Mouse (Mus musculus): ENCODE results near the gene Cand2.

The Cand2 gene

DNA sequence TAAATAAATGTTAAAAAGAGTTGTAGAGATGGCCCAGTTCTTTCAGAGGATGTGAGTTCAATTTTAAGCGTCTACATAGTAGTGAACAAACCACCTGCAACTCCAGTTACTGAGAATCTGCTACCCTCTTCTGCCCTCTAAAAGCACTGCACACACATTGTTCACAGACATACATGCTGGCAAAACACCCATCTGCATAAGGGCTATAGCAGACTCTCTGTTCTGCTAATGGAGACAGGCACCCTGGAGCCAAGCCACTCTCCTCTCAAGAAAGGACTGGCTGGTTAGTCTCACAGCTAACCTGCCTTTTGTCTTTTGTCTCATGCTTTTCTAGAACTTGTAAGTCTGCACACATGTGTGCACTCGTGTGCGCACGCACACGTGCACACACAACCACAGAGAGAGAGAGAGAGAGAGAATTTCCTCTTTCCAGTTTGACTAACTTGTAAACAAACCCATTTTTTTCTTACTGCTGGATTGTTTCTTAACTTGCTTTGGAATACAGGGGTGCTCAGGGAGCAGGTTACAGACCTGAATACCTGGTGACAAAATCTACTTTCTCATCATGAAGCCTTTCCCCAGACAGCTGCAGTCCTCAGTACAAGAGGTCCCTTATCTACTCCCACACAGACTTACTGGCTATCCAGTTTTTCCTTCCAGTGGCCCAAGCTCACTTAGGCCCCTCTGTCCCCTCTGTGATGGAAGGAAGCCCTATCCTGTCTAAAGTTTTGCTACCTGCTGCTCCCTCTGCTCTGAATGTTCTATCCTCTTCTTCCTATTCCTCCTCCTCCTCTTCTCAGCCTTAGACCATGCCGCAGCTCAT, 56.7 kb downstream of the Cand2 start:
- no peak for DNase-seq (ENCODE audit: low read depth, low spot score)

DNA sequence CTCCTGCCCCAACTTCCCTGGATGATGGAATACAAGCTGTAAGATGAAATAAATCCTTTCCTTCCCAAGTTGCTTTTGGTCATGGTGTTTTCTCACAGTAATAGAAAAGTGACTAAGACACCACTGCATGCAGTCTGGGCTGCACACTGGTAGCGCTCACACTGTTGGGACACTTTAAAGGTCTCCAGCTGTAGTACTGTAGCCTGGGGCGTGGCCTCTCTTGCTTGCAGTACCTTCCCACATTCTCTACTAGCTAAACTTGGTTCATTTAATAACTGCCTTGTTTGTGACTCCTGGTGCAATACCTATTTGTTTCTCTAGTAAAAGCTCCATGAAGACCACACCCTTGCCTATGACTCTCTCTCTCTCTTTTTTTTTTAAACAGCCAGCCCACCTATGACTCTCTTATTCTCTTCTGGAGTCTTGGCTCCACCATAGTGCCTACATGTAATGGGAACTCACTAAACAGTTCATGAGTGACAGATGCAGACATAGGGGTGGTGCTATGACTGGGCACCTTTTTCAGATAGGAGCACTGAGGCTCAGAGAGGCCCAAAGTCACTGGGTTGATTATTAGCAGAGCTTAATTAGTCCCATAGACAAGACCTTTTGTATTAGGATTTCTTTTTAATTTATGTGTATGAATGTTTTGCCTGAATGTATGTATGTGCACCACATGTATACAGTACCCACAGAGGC, 58.0 kb downstream of the Cand2 start:
- no peak for DNase-seq (ENCODE audit: low read depth, low spot score)

DNA sequence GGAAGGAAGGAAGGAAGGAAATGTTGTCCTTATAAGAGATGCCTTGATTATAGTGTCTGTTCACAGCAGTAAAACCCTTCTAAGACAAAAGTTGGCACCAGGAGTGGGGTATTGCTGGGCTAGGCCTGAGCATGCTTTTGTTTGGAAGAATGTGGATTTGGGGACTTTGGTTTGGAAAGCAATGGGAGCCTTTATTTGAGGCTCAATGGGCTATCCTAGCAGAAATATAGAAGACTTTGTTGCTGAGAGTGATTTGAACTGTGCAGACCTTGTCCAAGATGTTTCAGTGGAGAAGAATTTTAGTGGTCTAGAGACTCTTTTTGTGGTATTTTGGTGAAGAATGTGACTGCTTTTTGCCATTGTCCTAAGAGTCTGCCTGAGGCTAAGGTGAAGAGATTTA, 59.5 kb downstream of the Cand2 start:
- DNase-seq (ENCODE audit: low read depth, low spot score), result no peak

DNA sequence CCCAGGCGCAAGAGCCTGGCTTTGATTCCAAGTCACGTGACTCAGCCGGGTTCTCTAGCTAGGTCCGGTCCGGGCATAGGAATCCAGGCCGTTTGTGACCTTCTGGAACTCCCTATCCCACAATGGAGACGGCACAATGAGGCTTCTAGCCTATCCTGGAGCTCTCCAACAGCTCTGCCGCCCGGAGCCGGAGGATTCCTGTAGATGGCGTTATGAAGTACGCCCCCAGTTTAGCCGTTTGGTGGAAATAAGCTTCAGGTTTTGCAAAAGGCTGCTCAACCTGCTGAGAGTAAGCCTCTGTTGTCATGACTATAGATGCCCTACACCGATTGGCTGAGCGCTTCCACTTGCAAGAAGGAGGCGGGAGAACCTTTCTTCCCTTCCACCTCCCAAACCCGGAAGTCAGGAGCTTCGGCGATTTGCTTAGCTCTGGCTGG, 63.8 kb downstream of the Cand2 start, which contains the start of gene Efcab12:
TSS of gene Efcab12 (minus strand) at position 252 of the 437 bp plus-strand sequence.
- DNase-seq (ENCODE audit: low read depth, low spot score), result peak; percentile 98

DNA sequence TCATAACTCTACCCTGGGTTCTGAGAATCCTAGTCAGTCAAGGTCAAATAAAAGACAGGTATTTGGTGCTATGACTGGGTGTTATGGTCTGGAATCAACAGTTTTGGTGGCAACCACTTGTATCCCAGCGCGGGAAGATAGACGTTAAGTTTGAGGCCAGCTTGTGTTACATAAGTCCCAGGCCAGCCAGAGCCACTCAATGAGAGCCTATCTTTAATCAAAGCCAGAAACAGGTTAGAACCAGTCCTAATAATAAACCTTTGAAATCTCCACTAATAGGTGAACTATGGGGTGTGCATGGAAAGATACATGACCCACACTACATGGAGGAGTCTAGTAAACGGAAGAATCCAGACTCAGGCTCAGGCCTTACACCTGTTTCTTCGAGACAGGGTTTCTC, 64.4 kb downstream of the Cand2 start:
- peak; percentile 32 for DNase-seq (ENCODE audit: low read depth, low spot score)

DNA sequence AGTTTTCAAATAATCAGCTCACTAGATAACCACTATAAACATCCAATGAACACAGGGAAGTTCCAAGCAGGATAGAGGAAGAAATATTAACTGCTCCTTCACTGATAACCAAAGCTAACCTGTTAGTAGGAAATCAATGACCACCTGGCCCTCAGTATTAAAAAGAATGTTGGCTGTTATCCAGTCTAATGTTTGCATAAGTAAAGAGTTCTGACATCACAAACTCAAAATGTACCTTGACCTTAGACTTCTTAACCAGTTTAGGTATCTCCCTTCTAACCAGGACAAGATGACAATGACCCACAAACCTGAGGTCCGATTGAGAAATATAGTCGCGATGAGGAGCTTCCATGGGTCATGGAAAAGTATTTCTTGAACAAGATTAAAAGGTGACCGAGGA, 70.7 kb downstream of the Cand2 start:
- no peak for DNase-seq (ENCODE audit: low read depth, low spot score)

DNA sequence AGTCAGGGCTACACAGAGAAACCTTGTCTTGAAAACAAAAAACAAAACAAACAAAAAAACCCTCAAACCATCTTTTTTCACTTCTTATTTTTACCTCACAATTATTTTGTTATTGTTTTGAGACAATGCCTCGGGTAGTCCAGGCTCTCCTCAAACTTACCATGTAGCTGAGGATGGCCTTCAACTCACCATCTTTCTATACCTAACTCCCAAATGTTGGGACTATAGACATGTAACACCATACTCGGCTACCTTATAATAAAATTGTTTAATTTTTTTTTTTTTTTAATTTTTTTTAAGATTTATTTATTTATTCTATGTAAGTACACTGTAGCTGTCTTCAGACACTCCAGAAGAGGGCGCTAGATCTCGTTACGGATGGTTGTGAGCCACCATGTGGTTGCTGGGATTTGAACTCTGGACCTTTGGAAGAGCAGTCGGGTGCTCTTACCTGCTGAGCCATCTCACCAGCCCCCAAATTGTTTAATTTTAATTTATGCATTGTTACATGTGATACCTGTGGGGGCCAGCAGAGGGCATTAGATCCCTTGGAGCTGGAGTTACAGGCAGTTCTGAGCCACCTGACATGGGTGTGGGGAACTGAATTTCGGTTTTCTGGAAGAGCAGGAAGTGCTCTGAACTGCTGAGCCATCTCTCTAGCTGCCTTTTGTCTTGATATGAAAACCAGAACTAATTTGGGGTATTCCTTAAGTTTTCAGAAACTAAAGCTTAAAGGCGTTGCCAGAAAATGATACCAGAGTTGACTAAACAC, 72.5 kb downstream of the Cand2 start:
- DNase-seq (ENCODE audit: low read depth, low spot score), result peak; percentile 71

DNA sequence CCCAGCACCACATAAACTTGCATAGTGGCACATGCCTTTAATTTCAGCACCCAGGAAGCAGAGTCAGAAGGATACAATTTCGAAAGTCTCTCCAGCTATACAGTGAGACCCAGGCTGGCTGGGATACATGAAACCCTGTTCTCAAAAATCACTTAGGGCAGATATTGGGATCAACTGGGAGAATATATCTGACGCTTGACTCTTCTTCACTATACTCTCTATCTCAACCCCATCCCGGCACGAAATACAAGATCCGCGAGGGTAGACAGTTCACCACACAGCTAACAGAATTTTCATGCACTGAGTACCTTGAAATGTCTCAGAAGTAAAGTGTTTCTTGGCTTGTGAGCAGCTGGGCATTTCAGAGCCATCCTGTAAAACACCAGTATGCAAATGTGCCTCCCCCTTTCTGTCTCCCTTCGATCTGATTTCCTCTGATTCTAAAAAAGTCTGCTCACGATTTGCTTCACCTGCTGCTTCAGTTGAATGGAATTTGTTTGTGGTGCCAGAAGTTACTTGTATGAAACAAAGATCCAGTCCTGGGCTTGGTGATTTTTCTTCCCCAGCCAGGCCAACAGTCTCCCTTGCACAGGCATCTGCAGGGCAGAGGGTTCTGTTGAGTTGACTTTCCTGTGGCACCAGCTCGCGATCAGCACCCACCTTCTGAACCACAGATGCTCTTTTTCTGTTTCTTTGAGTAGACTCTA, 74.4 kb downstream of the Cand2 start:
- DNase-seq (ENCODE audit: low read depth, low spot score), result no peak

DNA sequence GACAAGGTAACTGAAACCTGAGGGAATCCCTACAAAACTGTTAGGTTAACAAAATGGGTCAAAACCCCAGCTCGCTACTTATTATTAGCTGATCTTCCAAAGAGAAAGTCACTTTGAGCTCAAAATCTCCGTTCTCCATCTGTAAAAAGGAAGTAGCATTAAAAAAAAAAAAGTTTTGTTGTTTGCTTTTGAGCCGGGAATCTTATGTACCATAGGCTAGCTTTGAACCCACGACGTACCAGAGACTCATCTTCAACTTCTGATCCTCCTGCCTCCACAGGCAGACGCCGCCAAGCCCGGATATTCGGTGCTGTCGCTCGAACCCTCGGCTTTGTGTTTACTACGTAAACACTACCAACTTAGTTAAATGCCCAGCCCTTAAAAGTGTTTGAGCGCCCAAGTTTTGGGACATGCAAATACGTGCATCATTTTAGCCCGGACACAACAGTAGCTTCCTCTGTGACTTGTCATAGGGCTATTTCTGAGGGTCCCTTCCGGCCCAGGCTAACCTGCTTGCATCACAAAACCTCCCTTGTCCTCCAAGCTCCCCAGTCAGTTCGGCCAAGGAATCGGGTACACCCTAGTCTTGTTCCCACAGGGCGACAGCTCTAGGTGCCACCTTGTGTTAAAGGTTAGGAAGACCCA, 78.2 kb downstream of the Cand2 start:
- no peak for DNase-seq (ENCODE audit: low read depth, low spot score)

DNA sequence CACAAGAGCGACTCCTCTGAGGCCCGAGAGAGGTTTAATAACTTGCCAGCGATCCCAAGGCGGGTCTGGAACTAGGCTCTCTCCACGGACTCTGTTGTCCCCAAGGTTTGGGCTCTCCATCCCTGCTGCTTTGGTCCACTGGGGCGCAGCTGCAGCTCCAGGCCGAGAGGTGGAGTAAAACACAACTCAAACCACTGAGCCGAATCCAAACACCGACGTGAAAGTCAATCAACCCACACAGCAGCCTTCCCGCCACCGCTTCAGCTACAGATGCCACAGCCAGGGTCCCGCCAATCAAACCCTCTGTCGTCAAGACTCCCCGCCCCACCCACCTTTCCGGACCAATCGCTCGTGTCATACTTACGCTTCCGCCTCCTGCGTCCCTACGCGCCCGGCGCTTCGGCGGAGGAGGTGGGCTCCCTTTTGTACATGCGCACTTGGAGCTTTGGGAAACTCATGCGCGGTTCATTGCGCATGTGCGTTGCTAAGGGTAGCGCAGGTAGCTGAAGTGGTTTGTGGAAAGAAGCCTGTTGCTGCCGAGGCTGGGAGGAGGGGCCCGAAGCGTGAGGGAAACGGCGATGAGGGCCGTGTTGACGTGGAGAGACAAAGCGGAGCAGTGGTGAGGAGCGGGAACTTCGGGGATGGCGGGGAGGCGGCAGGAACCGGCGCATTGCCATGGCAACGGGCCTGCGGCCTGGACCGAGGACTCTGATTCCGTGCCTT, 78.9 kb downstream of the Cand2 start, which contains the start of the genes Mbd4 and Ift122:
TSS of gene Mbd4 (minus strand) at position 281 of the 723 bp plus-strand sequence.
TSS of gene Ift122 (plus strand) at position 380 of the 723 bp plus-strand sequence.
- peak; percentile 100 for DNase-seq (ENCODE audit: low read depth, low spot score)

DNA sequence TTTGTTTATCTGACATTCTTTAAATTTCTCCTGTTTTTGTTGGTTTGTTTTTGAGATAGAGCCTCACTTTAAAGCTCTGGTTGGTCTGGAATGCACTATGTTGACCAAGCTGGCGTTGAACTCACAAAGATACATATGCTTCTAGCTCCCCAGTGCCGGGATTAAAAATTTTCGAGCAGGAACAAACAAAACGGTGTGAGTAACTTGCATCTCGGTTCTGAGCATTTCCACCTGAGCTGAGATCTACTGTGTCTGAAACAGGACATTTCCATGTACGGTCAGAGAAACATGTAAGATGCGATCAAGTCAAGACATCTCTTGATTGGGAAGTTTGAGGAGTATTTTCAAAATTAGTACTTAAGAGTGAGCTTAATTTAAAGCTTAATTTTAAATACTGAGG, 79.6 kb downstream of the Cand2 start:
- no peak for DNase-seq (ENCODE audit: low read depth, low spot score)

DNA sequence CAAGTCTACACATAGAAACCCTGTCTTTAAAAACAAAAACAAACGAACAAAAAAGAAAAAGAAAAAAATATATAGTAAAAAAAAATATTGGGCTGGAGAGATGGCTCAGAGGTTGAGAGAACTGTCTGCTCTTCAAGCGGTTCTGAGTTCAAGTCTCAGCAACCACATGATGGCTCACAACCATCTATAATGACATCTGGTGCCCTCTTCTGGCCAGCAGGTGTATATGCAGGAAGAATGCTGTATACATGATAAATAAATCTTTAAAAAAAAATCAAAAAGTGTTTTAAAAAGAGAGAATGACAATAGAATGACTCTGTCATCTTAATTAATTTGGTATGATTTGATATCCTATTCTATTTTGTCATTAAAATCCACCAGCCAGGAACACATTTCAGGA, 80.1 kb downstream of the Cand2 start:
- DNase-seq (ENCODE audit: low read depth, low spot score), result peak; percentile 36

All from R1 (cell line).